Mouse (Mus musculus) left cerebral cortex, adult 8-10 months (tissue): ENCODE measurements around the gene Cenps. TPM values are rescaled to one million over a fixed set of nuclear protein-coding genes. Genes with fewer than 3 reads are reported as not detected.
A peak's percentile ranks its signal among the peaks of the same experiment; 100 is the strongest.

Experiments
- DNase-seq, 2 experiments: peaks; one replicate each; pipeline ENCODE4 v3.0.0; 2022; ENCODE audit warnings: low spot score in 2 of 2
- total RNA-seq, 4 experiments: library from RNA; stranded (reverse); gene quantifications; 2 replicates each; pipeline ENCODE4 v1.2.4; 2022

Gene Cenps
- total RNA-seq, 4 experiments from 2014 or later, result 24.4 to 29.1 (median 25.8) TPM

DNA sequence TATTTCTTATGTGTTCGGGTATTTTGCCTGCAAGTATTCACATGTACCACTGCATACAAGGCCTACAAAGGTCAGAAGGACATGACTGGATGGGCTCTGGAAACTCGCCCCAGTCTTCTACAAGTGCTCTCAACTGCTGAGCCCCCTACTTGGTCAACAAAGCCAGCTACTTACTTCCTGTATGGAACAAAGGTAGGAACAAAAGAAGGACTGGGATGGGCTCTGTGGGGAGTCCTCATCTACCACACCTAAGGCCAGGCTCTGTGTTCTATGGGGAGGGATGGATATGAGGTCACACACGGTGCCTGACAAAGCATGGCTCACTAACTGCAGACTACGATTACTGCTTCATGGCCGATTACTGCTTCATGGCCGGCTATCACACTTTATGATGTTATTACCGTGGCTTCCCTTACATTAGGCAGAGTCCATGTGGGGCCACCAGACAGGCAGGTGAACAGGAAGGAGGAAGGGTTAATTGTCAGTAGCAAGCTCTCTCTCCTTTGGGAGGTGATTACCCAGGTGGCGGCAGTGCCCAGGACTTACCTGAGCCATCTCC is 20.1 kb upstream of the Cenps start:
- DNase-seq, result no peak

DNA sequence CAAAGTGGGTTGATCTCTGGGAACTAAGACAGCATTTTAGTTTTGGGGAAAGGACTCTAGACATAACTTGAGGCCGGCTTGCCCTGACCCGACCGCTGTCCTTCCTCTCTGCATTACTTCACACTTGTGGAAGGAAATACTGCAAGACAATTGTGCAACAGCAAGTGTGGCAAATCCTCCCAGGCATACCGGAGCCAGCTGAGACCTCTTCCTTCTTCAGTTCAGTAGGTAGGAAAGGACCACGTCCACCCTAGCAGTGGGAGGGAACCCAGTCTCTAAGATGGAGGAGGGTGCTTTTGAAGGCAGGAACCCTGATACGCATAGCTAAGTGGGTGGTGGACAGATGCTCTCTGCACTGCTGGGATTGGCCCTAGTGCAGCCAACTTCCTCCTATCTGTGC is 18.3 kb upstream of the Cenps start:
- DNase-seq, result no peak

DNA sequence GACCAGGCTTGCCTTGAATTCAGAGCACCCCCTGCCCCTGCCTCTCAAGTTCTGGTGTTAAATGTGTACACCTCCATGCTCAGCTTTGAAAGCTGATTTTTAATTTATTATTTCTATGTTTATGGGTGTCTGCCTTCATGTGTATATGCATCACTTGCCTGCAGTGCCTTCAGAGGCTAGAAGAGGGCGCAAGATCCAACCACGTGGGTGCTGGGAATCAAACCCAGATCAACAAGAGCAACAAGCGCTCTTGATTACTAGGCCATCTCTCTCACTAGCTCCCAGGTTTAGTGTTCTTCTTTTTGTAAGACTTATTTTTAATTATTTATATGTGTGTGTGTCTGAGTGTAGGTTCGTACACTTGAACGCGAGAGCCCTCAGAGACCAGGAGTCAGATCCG is 17.4 kb upstream of the Cenps start:
- no peak for DNase-seq

DNA sequence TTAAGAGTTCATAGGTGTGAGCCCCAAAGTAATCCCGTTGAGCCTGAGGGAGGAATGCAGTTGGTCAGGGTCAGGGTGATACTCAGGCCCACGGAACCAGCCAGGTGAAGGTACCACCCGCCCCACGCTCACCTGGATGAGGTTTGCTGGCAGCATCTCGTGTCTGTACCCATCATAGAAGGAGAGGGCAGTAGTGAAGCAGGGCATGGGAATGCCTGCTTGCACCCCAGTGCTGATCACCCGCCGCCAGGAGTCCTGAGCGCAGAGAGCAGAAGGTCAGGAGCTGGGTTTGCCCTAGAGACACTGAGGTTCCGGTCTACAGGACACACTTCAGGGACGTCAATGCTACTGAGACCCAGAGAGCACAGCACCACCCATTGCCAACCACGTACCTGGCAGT is 13.3 kb upstream of the Cenps start:
- no peak for DNase-seq

DNA sequence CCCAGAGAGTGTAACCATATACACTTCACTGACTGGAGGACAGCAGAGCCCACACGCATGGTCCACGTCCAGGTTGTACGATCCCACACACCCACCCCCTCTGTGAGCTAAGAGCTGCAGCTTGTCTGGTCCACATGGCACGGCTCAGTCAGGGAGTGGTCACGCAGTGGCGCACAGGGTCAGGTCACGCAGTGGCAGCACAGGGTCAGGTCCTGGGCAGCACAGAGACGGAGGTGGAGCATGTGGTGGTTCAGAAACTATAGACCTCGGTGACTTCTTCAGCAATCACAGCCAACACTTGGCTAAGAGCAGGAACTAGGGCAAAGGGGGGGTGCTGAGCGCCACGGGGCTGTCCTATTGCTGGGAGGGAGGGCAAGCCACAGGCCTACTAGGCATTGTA is 12.8 kb upstream of the Cenps start:
- DNase-seq, result no peak

DNA sequence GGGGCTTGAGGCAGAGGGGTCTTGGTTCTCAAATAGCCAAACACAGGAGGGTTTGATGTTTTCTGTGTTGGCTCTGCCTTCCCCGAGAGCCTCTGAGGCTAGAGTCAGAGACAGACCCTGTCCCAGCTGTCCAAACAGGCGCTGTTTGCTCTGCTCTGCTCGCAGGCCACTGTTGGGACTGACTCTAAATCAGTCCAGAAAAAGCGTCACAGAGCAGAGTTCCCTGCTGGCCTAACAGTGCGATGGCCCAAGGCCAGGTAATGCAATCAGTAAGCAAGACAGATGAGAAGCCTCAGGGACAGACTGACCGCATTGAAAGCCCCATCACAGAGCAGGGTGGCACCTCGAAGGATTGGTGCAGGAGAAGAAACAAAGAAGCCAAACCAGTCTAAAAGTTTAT is 12.2 kb upstream of the Cenps start:
- DNase-seq, result no peak

DNA sequence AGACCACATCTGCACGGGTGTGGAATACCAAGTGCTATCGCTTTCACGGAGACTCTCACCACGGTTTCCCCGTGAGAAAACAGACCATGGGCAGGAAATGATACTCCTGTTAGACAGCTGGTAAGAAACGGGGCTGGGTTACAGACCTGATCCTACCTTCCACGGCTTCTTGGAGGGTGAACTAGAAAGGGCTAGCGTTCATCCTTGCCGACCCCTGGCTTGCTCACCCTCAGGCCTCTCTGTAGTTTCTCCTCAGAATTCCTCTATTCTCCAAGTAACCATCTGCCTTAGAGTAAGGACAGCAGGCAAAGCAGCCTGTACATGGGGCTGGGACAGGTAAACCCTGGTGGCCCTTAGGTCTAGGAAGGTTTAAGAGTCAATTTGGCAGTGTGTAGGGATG is 11.8 kb upstream of the Cenps start:
- no peak for DNase-seq

DNA sequence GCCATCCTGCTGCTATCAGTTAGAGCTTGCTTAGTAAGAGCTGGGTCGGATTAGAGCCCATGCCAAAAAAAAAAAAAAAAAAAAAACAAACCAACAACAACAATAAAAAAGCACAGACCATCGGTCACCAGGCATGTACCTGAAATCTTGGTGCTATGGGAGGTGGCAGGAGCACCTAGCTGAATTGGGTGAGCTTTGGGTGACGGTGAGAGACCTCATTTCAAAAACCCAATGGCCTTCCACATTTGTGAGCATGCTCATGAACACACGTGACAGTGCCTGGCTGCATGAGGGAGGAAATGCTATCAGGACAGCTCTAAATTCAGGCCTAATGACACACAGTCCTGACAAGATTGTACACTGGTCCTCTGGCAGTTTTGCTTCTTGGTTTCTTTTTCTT is 10.7 kb upstream of the Cenps start:
- no peak for DNase-seq

DNA sequence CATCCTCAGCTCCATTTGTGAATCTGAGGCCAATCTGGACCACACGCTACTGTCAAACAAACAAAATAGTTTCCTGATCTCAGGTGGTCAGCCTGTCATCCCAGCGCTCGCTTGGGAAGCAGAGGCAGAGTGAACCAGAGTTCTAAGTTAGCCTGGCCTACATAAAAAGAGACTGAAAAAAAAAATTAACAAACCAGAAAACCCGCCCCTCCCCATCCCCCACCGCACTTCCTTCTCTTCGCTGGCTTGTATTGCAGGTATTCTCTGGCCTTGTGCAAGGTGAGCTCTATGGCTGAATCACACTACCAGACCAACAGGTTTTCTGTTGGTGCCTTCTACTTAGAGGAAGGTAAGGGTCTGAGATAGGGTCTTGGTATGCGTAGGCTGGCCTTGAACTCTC is 10.1 kb upstream of the Cenps start:
- no peak for DNase-seq

DNA sequence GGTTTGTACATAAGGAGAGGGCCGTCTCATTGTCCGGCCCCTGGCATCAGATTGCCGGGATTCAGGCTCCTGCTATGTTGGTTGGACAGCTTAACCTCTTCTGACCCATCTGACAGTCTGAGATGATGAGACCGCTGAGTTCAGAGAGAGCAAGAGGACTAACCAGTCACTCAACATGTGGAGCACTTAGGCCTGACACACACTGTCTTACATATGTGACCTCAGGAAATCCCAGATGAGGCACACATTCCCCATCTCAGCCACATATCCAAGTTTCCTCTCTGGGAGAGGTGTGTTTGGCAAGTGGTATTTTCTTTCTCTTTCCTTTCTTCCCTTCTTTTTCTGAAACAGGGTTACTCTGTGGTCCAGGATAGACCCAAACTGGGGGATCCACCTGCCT is 7.7 kb upstream of the Cenps start:
- no peak for DNase-seq

DNA sequence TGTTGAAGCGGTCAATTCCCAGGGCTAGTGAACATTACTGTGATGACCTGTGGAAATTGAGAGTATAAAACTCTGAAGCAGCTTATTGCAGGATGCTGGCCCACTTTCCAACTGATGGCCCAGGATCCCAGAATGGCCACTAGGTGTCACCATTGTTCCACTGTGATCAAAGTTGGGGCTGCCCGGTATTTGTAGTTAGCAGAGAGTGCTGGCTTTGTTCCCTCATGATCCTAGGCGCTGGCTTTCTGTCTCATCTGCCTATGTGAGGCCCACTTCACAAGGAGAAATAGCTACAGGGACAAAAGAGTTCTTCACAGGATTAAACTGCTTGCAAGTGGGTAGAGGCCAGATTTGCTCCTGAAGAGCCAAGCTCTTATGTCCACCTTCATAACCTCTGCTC is 7.0 kb upstream of the Cenps start:
- peak; percentile 46 to 65 for DNase-seq

DNA sequence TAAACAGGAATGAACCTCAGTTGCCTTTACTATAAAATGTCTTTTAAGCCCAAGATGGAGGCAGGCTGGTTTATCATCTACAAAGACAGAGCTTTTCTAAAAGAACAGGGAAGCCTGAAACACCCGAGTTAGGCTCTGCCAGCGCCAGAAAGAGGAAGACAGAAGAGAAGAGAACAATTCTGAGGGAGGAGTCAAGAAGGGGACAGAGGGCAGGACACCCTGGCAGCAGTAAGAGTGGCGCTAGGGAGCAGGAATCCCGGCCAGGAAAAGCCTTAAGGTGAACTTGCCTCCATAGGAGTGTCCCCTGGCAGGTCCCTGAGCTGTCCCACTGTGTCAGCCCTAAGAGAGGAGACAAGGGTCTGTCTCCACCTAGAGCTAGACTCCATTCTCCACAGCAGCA is 6.2 kb upstream of the Cenps start:
- no peak for DNase-seq

DNA sequence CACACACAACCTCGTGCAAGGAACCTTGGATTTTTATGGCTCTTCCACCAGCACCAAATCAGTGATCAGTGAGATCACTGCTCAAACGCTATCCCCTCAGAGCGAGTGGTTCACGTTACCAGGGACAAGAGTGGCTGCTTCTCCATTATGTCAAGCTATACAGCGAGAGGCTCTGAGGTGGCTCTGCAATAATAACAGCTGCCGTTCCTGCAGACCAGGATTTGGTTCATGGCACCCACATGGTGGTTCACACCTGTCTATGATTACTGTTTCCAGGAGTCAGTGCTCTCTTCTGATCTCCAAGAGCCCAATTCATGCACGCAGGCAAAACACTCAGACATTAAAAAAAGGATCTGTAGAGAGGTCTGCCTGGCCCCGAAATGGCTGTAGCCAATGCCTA is 1.1 kb upstream of the Cenps start:
- DNase-seq, result no peak

DNA sequence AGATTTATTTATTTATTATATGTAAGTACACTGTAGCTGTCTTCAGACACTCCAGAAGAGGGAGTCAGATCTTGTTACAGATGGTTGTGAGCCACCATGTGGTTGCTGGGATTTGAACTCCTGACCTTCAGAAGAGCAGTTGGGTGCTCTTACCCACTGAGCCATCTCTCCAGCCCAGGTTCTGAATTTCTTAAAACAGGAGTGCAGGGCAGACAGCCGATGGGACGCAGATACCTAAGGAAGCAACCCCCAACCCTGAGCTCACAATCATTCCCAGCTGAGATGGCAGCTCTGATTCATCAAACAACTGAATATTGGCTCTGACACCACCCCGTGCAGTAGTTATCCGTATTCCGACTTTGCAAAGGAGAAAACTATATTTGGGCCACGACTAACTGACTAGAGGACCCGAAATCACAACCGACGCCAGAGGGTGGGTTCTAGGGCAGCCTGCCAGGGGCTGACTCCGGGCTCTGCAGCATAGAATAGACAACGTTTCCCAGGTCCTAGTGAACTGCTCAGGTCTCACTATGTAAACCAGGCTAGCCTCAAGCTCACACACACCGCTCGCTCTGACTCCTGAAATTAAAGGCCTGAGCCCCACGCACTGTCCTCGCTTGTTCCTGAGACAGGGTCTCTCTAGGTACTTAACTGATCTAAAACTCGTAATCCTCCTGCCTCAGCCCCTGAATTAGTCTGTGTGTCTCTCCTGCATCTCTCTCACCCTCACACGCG is 1.1 kb downstream of the Cenps start:
- no peak for DNase-seq

DNA sequence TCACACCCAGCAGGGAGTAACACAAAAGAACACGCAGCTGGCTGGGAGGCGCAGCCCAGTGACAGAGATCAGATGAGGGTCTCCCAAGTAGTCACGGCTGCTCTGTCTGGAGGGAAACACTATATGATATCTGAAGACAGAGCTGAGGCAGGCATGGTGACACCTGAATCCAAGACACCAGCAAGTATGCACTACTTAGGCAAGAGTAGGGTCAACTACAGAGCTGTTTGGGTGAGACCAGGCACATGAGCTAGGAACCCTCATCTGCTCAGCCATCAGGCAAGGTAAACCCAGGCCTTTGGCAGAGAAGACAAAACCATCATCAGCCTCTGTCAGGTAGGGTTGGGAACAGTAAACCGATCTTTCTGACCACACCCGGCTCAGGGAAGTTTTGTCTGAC is 4.0 kb downstream of the Cenps start:
- DNase-seq, result no peak

DNA sequence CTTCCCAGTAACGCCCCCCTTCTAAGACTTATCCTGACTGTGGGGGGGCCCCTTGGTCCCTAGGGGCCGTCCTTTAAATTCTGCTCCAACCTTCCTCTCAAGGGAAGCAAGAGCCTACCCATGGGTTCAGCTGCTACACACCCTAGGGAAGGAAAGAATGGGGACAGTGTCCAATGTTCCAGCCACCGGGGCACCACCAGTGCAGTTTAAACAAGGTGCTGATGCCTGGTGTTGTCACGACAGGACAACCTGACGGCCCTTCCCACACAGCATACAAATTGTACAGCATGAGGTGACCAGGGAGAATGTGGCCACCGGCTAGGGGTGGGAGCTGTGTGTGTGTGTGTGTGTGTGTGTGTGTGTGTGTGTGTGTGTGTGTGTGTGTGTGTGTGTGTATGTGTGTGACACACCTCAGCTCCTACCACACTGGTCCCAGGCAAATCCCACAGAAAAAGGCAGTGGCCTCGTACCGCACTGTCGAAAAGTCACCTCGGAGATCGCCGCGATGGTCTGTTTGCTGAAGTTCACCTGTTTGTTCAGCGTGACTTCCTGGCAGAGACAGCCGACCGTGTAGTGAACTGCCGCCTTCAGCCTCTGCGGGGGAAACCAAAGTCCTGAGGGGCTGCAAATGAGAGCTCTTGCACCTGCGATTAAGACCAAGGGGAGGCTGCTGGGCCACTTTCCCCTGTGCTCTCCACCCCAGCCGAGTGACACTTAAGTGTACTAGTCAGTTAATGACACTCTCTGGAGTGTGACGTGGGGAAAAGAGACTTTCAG is 5.5 kb downstream of the Cenps start:
- no peak for DNase-seq

DNA sequence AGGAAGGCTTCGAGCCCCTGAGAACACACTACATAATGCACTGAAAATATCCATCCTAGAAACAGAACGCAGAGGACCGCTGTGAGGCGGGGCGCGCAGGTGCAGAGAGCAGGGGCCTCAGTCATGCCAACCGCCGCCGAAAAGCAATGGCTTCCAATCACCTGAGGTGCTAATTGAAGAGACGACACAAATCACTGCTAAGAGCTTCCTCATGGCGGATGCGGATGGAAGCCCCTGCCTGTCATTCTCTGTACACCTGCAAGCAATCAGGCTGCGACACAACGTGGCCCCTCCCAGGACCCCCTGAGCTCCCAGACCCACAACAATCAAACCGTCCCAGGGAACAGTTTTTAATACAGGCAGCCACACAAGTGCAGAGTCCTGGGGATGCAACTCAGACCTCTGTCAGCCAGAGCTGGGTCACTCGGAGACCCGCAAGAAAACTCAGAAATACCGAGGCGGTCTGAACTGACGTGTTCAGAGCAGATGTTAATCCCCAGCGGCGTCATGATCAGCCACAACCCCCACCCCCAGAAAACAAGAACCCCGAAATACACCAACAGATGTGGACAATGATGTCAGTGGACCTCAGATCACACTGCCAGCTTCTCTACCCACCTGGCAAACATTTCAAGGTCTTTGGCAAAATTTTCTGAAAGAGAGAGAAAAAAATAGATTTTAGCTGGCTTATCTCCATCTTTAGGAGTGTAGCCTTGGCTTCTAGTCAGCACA is 6.2 kb downstream of the Cenps start:
- no peak for DNase-seq

DNA sequence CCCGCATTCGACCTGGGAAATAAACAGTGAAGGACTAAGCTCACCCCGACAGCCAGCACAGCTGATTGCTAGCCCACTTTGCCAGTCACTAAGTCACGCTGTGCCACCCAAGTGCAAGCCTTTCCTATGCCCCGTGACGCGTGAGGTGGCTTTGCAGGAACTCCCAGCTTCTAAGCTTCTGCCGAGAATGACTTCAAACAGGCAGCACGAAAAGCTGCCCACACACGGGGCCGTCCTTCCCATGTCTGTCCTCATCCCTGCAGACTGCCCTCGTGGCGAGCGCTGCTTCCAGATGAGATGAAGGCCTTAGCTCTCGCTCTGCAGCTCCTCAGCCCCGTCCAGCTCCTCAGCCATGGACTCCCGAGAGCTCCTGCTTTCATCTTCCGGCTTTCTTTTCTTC is 9.0 kb downstream of the Cenps start:
- no peak for DNase-seq

DNA sequence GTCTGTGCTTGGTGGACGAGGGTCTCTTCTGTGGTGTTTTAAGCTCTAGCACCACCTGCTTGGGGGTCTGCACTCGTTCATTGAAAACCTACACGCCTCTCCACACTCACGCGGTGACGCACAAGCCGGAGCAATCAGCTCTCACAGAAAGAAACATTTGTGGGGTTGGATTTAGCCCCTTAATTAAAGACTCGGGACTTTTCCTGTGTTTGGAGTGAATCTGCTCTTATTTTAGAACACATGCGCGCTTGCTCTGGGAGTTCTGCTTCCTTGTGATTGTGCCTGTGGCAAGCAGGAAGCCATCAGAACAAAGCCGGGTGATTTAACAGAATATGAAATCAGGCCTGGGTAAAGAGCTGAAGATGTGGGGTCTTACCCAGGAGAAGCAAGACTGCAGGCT is 10.8 kb downstream of the Cenps start, which contains the start of gene Cort:
Gene Cort (minus strand): TSS at position 101 of the 400 bp plus-strand sequence.
- no peak for DNase-seq

DNA sequence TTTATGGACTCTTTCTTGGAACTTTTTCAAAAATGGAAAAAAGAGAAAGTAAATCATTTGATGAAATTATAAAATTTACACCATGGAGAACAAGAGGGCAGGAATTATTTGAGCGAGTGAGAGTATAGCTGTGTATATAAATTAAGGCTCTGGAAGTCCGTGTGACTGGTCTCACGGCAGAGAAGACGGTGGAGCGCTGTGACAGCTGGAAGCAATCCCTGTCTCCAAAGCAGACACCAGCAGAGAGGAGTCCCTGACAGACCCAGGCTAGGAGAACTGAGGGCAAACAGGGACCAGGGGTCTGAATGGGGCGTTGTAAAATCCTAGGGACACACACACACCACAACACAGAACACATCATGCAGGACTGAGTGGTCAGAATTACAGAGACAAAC is 11.3 kb downstream of the Cenps start:
- no peak for DNase-seq

DNA sequence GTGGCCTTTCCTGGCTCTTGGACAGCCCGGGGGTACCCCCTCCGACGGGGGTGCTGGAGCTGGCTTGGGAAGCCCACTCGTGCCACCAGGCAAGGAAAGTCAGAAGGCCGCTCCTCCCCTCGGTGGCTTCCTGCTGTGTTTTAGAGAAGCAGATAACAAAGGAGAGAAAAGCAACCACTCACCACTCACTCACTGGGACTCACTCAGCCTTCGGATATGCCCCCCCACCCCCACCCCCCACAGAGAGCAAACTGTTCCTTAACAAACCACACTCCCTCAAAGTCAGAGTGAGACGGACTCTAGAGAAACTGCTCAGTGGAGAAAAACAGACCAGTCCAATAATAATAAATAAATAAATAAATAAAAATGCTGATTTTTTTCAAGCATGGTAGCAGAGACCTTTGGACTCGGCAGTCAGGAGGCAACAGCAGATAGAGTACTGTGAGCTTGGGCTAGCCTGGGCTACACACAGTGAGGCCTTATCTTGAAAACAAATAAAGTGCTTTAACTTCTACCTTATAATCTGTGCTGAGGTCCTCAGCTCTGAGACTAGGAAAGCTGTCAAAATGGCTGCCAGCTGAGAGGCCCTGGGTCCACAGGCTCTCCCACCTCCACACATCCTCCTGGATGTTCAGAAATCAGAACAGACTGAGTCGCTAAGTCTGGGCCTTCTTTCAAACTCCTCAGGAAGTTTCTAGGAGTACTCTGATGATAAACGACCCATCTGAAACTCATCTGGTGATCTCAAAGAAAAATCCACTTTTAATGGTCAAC is 11.9 kb downstream of the Cenps start:
- no peak for DNase-seq
